Comparison of ENCODE assay signal across 20 mouse cellular contexts in genomic region chrX:49181136-49181535, GRCm38 (mm10).
A peak's percentile ranks its signal among the peaks of the same experiment; 100 is the strongest.
DNase-seq lines count a peak whose midpoint lies in the region; ATAC-seq lines count a peak whose summit lies in the region.
"Had no signal": no experiment of that assay in that cellular context is flagged by ENCODE, and none has a peak within 500 bp of the region (broad histone marks: within the 10 kb centered on the region; RNA-seq: fewer than 3 reads in every experiment).

No protein-coding gene starts in this region.

- 77% methylated on average over 3 of the region's 3 CpGs for WGBS in kidney, embryonic 14.5 days

- intact Hi-C loops in gastrocnemius, postnatal 14 days (cut with DNase I; ENCODE audit: low total_unique reads), result no loop called here

- no peak overlapping the region for H3K9ac ChIP-seq in kidney, embryonic 14.5 days (ENCODE audit: low read depth, low read length)
- H3K9ac ChIP-seq: embryonic facial prominence, embryonic 12.5 days; forebrain, embryonic 15.5 days; heart, embryonic 13.5 days; hindbrain, embryonic 15.5 days had no signal

- H3K4me2 ChIP-seq in kidney, embryonic 14.5 days (replicated peaks; ENCODE audit: low read depth, low read length), result no peak overlapping the region
- H3K4me2 ChIP-seq: embryonic facial prominence, embryonic 12.5 days; forebrain, embryonic 15.5 days; heart, embryonic 13.5 days; hindbrain, embryonic 15.5 days had no signal

- no peaks in the 10 kb centered on the region for H3K9me3 ChIP-seq in kidney, embryonic 14.5 days (ENCODE audit: control insufficient read depth, low read length)
- H3K9me3 ChIP-seq: embryonic facial prominence, embryonic 12.5 days; forebrain, embryonic 15.5 days; heart, embryonic 13.5 days; hindbrain, embryonic 15.5 days had no signal

- no peaks in the 10 kb centered on the region for H3K27me3 ChIP-seq in kidney, embryonic 14.5 days (ENCODE audit: control insufficient read depth, insufficient read depth, low read length)
- H3K27me3 ChIP-seq: CH12.LX; embryonic facial prominence, embryonic 12.5 days; forebrain, embryonic 15.5 days; heart, embryonic 13.5 days; hindbrain, embryonic 15.5 days had no signal

- H3K27ac ChIP-seq in kidney, embryonic 14.5 days (ENCODE audit: low read depth, low read length), result no peak overlapping the region
- H3K27ac ChIP-seq: embryonic facial prominence, embryonic 12.5 days; forebrain, embryonic 15.5 days; heart, embryonic 13.5 days; hindbrain, embryonic 15.5 days had no signal

- H3K4me1 ChIP-seq in kidney, embryonic 14.5 days (ENCODE audit: control insufficient read depth, insufficient read depth, low read length), result no peaks in the 10 kb centered on the region
- H3K4me1 ChIP-seq: embryonic facial prominence, embryonic 12.5 days; forebrain, embryonic 15.5 days; heart, embryonic 13.5 days; hindbrain, embryonic 15.5 days had no signal

- DNase-seq in cerebellum, adult 11-12 months, result peak; percentile 1
- no peak for DNase-seq in cerebellum, postnatal 36 days
- DNase-seq in kidney, adult 9 months, result peak; percentile 1
- peak; percentile 9 for DNase-seq in brain, adult 2 months (ENCODE audit: low read depth, low spot score)
- DNase-seq in gastrocnemius, postnatal 14 days, result no peak
- no peak for DNase-seq in frontal cortex, postnatal 10 days (ENCODE audit: low spot score in 2 of 2)
- DNase-seq: adrenal gland, adult 8-10 months; adrenal gland, postnatal 36 days; cerebellum, postnatal 10 days; embryo, embryonic 11 days; gastrocnemius, postnatal 25 days; heart, adult 11 months; heart, postnatal 36 days had no signal

- H3K4me3 ChIP-seq in kidney, embryonic 14.5 days (ENCODE audit: low read length), result no peak overlapping the region
- H3K4me3 ChIP-seq: embryonic facial prominence, embryonic 12.5 days; forebrain, embryonic 15.5 days; heart, embryonic 13.5 days; hindbrain, embryonic 15.5 days had no signal

- no peaks in the 10 kb centered on the region for H3K36me3 ChIP-seq in kidney, embryonic 14.5 days (ENCODE audit: control insufficient read depth, insufficient read depth, low read length)
- H3K36me3 ChIP-seq: embryonic facial prominence, embryonic 12.5 days; forebrain, embryonic 15.5 days; heart, embryonic 13.5 days; hindbrain, embryonic 15.5 days had no signal

- no peak for ATAC-seq in kidney, embryonic 14.5 days (ENCODE audit: low FRiP score, low TSS enrichment)
- ATAC-seq: forebrain, embryonic 15.5 days; intestine, embryonic 16.5 days had no signal

Comparison
In these comparisons a context has a peak if more than half of its experiments do, and no peak if none do; other contexts are left out.
1. DNase-seq: peak in cerebellum, adult 11-12 months (single experiment), kidney, adult 9 months (single experiment) and brain, adult 2 months (single experiment); none in cerebellum, postnatal 36 days (0 of 2), gastrocnemius, postnatal 14 days (single experiment) and frontal cortex, postnatal 10 days (0 of 2).